Mouse (Mus musculus) naive thymus-derived CD4-positive, alpha-beta T cell, adult 2 months (primary cell): ENCODE data around the gene Tenm4.

ENCODE experiments used
- DNase-seq: peaks from one replicate; pipeline ENCODE4 v3.0.0-alpha.2; 2011; ENCODE audit warnings: low read depth

Tenm4 gene

DNA sequence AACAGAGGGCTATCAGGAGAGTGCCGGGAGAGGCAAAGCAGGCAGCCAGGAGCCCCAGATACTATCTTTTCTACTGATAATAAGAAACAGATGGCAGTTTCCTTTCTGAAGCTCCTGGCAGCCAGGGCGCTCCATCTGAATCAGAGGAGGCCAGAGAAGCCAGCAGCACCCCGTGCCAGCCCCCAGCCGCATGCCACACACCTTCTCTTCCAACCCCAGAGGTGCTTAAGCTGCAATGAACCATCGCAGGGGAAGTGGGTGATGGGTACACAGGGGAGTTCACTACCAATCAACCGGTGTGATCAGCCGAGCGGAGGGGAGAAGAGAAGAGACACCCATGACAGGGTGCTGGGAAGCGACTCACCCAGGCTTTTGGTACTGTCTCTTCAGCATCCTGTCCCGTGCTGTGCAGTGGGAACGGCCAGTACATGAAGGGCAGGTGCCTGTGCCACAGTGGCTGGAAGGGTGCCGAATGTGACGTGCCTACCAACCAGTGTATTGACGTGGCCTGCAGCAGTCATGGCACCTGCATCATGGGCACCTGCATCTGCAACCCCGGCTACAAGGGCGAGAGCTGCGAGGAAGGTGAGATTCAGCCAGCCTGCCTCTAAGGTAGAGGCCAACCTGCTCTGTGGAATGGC is 602.7 kb downstream of the Tenm4 start:
- no peak for DNase-seq

GRCm38 (mm10) chr7:96775080-96775486 is 604.0 kb downstream of the Tenm4 start:
- no peak for DNase-seq

GRCm38 (mm10) chr7:96777938-96778600 is 607.0 kb downstream of the Tenm4 start:
- no peak for DNase-seq

DNA sequence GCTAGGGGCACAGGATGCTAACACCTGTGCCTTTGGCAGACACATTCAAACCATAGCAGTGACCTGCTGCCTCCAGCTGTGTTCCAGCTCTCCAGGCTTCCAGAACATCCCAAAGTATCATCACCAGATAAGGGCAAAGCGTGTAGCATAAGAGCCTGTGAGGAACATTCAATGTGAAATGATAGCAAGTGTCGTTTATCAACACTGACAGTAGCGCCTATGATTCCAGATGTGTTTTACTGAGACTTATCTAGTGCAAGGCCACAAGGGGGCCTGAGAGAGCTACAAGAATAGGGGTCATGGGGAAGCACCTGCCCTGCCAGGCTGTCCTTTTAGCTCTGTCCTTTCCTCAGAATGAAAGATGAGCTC is 607.5 kb downstream of the Tenm4 start:
- no peak for DNase-seq

DNA sequence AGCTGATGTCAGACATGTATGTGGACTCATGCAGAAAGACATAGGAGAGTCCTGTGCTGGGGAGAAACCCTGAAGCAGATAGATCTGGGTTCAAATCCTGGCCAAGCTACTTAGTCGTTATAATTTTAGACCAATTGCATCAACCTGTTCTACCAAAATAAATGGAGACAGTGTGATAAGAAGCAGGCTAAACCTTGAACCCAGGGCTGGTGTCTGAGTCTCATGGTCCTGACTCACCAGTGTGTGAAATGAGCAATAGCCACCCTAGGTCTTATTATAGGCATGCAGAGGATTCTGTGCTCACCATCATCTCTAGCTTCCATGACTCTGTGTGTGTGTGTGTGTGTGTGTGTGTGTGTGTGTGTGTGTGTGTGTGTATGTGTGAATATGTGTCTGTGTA is 609.5 kb downstream of the Tenm4 start:
- no peak for DNase-seq

GRCm38 (mm10) chr7:96781068-96781467 is 610.0 kb downstream of the Tenm4 start:
- no peak for DNase-seq

- DNase-seq: no peak
Observed at GRCm38 (mm10) chr7:96782686-96783085, 611.6 kb downstream of the Tenm4 start.

DNA sequence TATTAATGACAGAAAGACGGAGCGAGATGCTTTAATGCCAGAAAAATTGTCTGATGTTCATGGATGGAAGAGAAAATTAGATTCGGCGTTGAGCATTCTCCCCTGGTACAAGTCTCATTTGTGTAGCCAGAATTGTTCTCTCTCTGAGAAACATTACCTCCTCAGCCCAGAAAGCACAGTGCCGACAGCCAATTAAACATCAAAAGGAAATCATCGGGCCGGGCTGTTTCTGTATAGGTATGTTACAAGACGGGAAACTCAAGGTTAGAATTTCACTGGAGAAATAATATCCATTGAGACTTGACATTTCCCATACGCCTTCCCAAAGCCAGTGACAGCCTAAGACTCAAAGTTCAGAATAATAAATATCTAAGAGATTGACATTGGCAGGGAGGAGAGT is 614.8 kb downstream of the Tenm4 start:
- DNase-seq: no peak

GRCm38 (mm10) chr7:96786262-96787044 is 615.4 kb downstream of the Tenm4 start:
- DNase-seq: no peak

GRCm38 (mm10) chr7:96788135-96788534 is 617.1 kb downstream of the Tenm4 start:
- DNase-seq: no peak

GRCm38 (mm10) chr7:96790326-96790725 is 619.3 kb downstream of the Tenm4 start:
- no peak for DNase-seq

- DNase-seq: no peak
Observed at GRCm38 (mm10) chr7:96792456-96793229, 621.6 kb downstream of the Tenm4 start.

GRCm38 (mm10) chr7:96796033-96796741 is 625.1 kb downstream of the Tenm4 start:
- DNase-seq: no peak

DNA sequence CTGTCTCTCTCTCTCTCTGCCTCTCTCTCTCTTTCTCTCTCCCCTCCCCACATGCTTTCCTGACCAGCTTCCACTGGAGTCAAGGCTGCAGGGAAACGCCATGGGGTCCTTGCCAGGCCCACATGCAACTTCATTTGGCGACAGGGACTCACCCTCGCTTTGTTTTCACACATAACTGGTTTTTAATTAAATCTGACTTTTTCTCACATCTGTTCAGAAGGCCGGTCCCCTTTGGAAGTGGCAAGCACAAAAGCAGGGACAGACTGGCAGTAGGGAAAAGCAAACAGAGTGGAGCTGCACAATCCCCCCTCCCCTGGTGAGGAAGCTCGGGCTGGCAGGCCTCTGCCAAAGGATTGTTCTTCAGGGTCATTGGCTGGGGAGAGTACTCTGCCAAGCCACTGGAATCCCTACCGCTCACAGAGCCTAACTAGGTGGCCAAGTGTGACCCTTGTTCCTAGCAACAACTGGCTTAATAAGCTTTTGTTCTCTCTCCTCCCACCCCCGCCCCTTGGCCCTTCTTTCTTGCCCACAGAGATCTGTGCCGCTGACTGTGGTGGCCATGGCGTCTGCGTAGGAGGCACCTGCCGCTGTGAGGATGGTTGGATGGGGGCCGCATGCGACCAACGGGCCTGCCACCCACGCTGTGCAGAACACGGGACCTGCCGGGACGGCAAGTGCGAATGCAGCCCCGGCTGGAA is 625.9 kb downstream of the Tenm4 start:
- no peak for DNase-seq

- no peak for DNase-seq
Observed at GRCm38 (mm10) chr7:96797716-96798332, 626.8 kb downstream of the Tenm4 start.

- DNase-seq: no peak
Observed at GRCm38 (mm10) chr7:96799816-96800215, 628.8 kb downstream of the Tenm4 start.

- no peak for DNase-seq
Observed at GRCm38 (mm10) chr7:96801368-96801767, 630.3 kb downstream of the Tenm4 start.

- DNase-seq: no peak
Observed at GRCm38 (mm10) chr7:96802216-96802615, 631.2 kb downstream of the Tenm4 start.

DNA sequence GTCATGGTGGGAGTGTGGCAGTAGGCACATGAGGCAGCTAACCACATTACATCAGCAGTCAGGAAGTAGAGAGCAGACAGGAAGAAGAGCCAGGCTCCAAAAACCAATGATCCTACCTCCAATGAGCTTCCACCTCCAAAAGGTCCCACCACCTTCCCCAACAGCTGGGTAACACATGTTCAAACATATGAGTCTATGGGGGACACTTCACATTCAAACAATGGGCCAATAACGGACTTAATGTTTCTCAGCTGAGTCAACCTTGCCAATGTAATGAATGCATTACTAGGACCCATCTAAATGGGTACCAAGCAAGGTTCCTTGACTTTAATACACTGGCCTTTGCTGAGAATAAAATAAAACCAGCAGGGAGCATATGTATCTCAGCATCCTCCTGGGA is 635.5 kb downstream of the Tenm4 start:
- DNase-seq: no peak

GRCm38 (mm10) chr7:96807281-96808058 is 636.4 kb downstream of the Tenm4 start:
- no peak for DNase-seq
